Mouse (Mus musculus) kidney, adult 18-20 months (tissue): ENCODE measurements at regions not wholly inside any gene's neighbourhood (a gene's known extent, or its start where the extent isn't known, plus 50 kb on each side); places are given as distances from the start of the nearest gene placed in this dataset.

Experiments
- DNase-seq: peaks from one replicate; pipeline ENCODE4 v3.0.0; 2021

- DNase-seq = no peak
Observed at GRCm38 (mm10) chr6:101054880-101055279, 221.5 kb downstream of the Ppp4r2 start.

- DNase-seq = no peak
Observed at GRCm38 (mm10) chr6:101056318-101056717, 222.9 kb downstream of the Ppp4r2 start.

GRCm38 (mm10) chr6:101059058-101059457, 225.6 kb downstream of the Ppp4r2 start:
- DNase-seq = no peak

- no peak for DNase-seq
Observed at GRCm38 (mm10) chr6:101062186-101062585, 228.8 kb downstream of the Ppp4r2 start.

GRCm38 (mm10) chr6:101075753-101076516, 242.5 kb downstream of the Ppp4r2 start:
- no peak for DNase-seq

GRCm38 (mm10) chr6:101078294-101078693, 244.9 kb downstream of the Ppp4r2 start:
- DNase-seq = no peak

- DNase-seq = no peak
Observed at GRCm38 (mm10) chr6:101083676-101084075, 250.3 kb downstream of the Ppp4r2 start.

- DNase-seq = no peak
Observed at GRCm38 (mm10) chr6:101092179-101092578, 258.8 kb downstream of the Ppp4r2 start.
